Mouse (Mus musculus): ENCODE data around the gene Grn. TPM values are rescaled to one million over a fixed set of nuclear protein-coding genes. Genes with fewer than 3 reads are reported as not detected.
"Not testable (repeated sequence)": the region's sequence is repeated elsewhere in the genome, so short reads cannot be mapped to it uniquely, and the experiment has no call there.

The Grn gene
- polyA plus RNA-seq, 1 experiment from 2014 or later, result 58.8 TPM

DNA sequence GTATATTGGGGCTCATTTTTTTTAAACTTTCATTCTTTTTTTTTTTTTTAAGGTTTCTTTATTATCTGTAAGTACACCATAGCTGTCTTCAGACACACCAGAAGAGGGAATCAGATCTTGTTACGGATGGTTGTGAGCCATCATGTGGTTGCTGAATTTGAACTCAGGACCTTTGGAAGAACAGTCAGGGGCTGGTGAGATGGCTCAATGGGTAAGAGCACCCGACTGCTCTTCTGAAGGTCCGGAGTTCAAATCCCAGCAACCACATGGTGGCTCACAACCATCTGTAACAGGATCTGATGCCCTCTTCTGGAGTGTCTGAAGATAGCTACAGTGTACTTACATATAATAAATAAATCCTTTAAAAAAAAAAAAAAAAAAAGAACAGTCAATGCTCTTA is 19.8 kb upstream of the Grn start:
- not testable (repeated sequence) for H3K9me3 ChIP-seq (ENCODE audit: control insufficient read depth, low read length); H3K9ac ChIP-seq (ENCODE audit: low read length); ATAC-seq (ENCODE audit: insufficient number of reproducible peaks, low FRiP score, low TSS enrichment, low read depth); DNase-seq (ENCODE audit: low spot score); H3K27me3 ChIP-seq (ENCODE audit: control insufficient read depth, insufficient read depth, low read length); H3K4me2 ChIP-seq (ENCODE audit: low read depth, severe bottlenecking); H3K36me3 ChIP-seq (ENCODE audit: control insufficient read depth, insufficient read depth, low read length); H3K27ac ChIP-seq (replicated peaks; ENCODE audit: low read depth, low read length); H3K4me3 ChIP-seq (ENCODE audit: low read depth, low read length)
- peaks cover 14% of the 10 kb centered on the region for H3K4me1 ChIP-seq (ENCODE audit: control insufficient read depth, insufficient read depth, low read length)
- WGBS, result 79% methylated on average over 3 of the region's 3 CpGs

DNA sequence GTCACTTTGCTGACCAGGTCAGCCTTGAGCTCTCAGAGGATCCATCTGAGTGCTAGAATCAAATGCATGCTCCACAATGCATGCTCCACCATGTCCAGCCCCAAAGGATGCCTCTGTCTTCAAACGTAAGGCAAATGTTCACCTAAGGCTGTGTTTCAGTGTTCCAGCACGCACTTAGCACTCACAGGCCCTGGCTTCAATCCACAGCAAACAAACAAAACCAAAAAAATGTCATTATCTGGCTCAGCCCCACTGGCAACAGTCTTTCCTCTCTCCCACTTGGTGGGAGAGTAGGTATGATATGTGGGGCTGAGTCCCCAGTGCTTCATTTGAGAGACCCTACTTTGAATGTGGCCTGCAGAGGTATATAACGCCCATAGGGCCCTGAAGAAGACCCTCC is 19.1 kb upstream of the Grn start:
- Histone ChIP-seq H3K36me3 (ENCODE audit: control insufficient read depth, insufficient read depth, low read length) (no peaks in the 10 kb centered on the region), H3K9me3 (ENCODE audit: control insufficient read depth, low read length) (no peaks in the 10 kb centered on the region), H3K4me1 (ENCODE audit: control insufficient read depth, insufficient read depth, low read length) (peaks cover 11% of the 10 kb centered on the region), H3K27me3 (ENCODE audit: control insufficient read depth, insufficient read depth, low read length) (no peaks in the 10 kb centered on the region), H3K27ac (replicated peaks; ENCODE audit: low read depth, low read length) (no peak overlapping the region), H3K9ac (ENCODE audit: low read length) (no peak overlapping the region), H3K4me3 (ENCODE audit: low read depth, low read length) (no peak overlapping the region), H3K4me2 (ENCODE audit: low read depth, severe bottlenecking) (no peak overlapping the region)
- WGBS, result 85% methylated on average over 3 of the region's 3 CpGs
- ATAC-seq (ENCODE audit: insufficient number of reproducible peaks, low FRiP score, low TSS enrichment, low read depth) (no peak), DNase-seq (ENCODE audit: low spot score) (no peak)

DNA sequence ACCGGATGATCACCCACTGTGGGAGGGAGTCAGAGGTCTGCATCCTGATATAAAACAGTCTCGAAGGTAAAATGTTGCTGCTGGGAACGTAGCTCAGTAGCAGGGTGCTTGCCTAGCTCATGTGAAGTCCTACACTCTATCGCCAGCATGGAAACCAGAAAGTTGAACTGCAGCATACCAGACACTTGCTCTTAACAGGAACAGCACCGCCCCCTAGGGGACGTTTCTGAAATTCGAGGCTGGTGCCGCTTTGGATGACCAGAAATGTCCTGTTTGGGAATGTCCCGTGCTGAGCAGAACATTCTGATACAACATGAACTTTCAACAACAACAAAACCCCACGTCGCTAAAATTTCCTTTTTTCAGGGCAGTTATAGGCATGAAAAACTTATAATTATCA is 18.4 kb upstream of the Grn start:
- H3K4me1 ChIP-seq (ENCODE audit: control insufficient read depth, insufficient read depth, low read length), result peaks cover 7% of the 10 kb centered on the region
- H3K4me2 ChIP-seq (ENCODE audit: low read depth, severe bottlenecking), result no peak overlapping the region
- ATAC-seq (ENCODE audit: insufficient number of reproducible peaks, low FRiP score, low TSS enrichment, low read depth) (no peak), DNase-seq (ENCODE audit: low spot score) (peak; percentile 96)
- H3K9me3 ChIP-seq (ENCODE audit: control insufficient read depth, low read length), result no peaks in the 10 kb centered on the region
- no peaks in the 10 kb centered on the region for H3K27me3 ChIP-seq (ENCODE audit: control insufficient read depth, insufficient read depth, low read length)
- 9% methylated on average over 11 of the region's 11 CpGs for WGBS
- H3K9ac ChIP-seq (ENCODE audit: low read length), result peak overlapping the region; percentile 17; the same call in 1 of the 2 replicates
- H3K4me3 ChIP-seq (ENCODE audit: low read depth, low read length), result no peak overlapping the region
- H3K36me3 ChIP-seq (ENCODE audit: control insufficient read depth, insufficient read depth, low read length), result no peaks in the 10 kb centered on the region
- no peak overlapping the region for H3K27ac ChIP-seq (replicated peaks; ENCODE audit: low read depth, low read length)

GRCm38 (mm10) chr11:102413059-102413458 is 17.1 kb upstream of the Grn start:
- Histone ChIP-seq H3K36me3 (ENCODE audit: control insufficient read depth, insufficient read depth, low read length) (no peaks in the 10 kb centered on the region), H3K27me3 (ENCODE audit: control insufficient read depth, insufficient read depth, low read length) (no peaks in the 10 kb centered on the region), H3K4me3 (ENCODE audit: low read depth, low read length) (no peak overlapping the region), H3K27ac (replicated peaks; ENCODE audit: low read depth, low read length) (no peak overlapping the region), H3K4me1 (ENCODE audit: control insufficient read depth, insufficient read depth, low read length) (peaks cover 7% of the 10 kb centered on the region), H3K9me3 (ENCODE audit: control insufficient read depth, low read length) (no peaks in the 10 kb centered on the region), H3K9ac (ENCODE audit: low read length) (no peak overlapping the region), H3K4me2 (ENCODE audit: low read depth, severe bottlenecking) (no peak overlapping the region)
- ATAC-seq (ENCODE audit: insufficient number of reproducible peaks, low FRiP score, low TSS enrichment, low read depth) (no peak), DNase-seq (ENCODE audit: low spot score) (no peak)
- WGBS, result 80% methylated on average over 8 of the region's 8 CpGs

DNA sequence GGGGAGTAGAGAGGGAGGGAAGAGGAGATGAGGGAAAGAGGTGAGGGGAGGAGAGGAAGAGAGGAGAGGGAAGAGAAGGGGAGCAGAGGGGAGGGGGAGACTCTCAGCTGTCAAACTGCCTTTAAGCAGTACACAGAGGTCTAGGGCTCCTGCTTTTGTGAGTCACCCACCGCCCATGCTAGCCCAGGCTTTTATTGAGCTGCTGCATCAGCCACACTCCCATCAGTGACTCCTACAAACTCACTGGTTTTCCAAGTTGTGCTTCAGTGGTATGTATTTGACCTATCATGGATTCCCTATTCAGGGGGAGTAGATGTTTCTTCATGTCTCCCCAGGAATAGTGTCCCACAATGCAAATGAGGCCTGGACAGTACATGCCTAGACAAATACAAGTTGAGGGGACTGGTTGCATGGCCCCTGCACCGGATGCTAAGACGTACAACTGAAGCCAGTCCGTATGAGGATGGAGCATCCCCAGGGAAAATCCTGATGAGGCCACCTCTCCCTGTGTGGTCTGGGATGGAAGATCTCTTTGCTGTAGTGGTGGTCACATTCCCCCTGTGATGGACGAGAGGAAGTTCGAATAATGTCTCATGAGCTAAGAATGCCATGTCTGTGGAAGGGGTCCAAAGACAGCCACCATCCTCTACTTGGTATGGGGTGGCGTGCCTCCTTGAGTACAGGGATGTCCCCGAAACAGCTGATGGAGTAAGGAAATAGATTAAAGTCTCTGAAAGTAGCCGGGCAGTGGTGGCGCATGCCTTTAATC is 14.9 kb upstream of the Grn start:
- no peak overlapping the region for H3K27ac ChIP-seq (replicated peaks; ENCODE audit: low read depth, low read length)
- 0 out of 2 replicates have a peak, but pooled peaks cover 2% of the 10 kb centered on the region for H3K9me3 ChIP-seq (ENCODE audit: control insufficient read depth, low read length)
- H3K4me2 ChIP-seq (ENCODE audit: low read depth, severe bottlenecking), result no peak overlapping the region
- 76% methylated on average over 10 of the region's 10 CpGs for WGBS
- H3K36me3 ChIP-seq (ENCODE audit: control insufficient read depth, insufficient read depth, low read length), result no peaks in the 10 kb centered on the region
- ATAC-seq (ENCODE audit: insufficient number of reproducible peaks, low FRiP score, low TSS enrichment, low read depth) (no peak), DNase-seq (ENCODE audit: low spot score) (no peak)
- peaks cover 4% of the 10 kb centered on the region for H3K4me1 ChIP-seq (ENCODE audit: control insufficient read depth, insufficient read depth, low read length)
- no peak overlapping the region for H3K9ac ChIP-seq (ENCODE audit: low read length)
- H3K27me3 ChIP-seq (ENCODE audit: control insufficient read depth, insufficient read depth, low read length), result no peaks in the 10 kb centered on the region
- H3K4me3 ChIP-seq (ENCODE audit: low read depth, low read length), result no peak overlapping the region

GRCm38 (mm10) chr11:102417160-102417559 is 13.0 kb upstream of the Grn start:
- Histone ChIP-seq H3K27ac (replicated peaks; ENCODE audit: low read depth, low read length) (no peak overlapping the region), H3K27me3 (ENCODE audit: control insufficient read depth, insufficient read depth, low read length) (no peaks in the 10 kb centered on the region), H3K4me3 (ENCODE audit: low read depth, low read length) (no peak overlapping the region), H3K36me3 (ENCODE audit: control insufficient read depth, insufficient read depth, low read length) (no peaks in the 10 kb centered on the region), H3K9ac (ENCODE audit: low read length) (no peak overlapping the region), H3K4me2 (ENCODE audit: low read depth, severe bottlenecking) (no peak overlapping the region), H3K9me3 (ENCODE audit: control insufficient read depth, low read length) (0 out of 2 replicates have a peak, but pooled peaks cover 2% of the 10 kb centered on the region), H3K4me1 (ENCODE audit: control insufficient read depth, insufficient read depth, low read length) (no peaks in the 10 kb centered on the region)
- 84% methylated on average over 1 of the region's 1 CpGs for WGBS
- ATAC-seq (ENCODE audit: insufficient number of reproducible peaks, low FRiP score, low TSS enrichment, low read depth) (no peak), DNase-seq (ENCODE audit: low spot score) (no peak)

DNA sequence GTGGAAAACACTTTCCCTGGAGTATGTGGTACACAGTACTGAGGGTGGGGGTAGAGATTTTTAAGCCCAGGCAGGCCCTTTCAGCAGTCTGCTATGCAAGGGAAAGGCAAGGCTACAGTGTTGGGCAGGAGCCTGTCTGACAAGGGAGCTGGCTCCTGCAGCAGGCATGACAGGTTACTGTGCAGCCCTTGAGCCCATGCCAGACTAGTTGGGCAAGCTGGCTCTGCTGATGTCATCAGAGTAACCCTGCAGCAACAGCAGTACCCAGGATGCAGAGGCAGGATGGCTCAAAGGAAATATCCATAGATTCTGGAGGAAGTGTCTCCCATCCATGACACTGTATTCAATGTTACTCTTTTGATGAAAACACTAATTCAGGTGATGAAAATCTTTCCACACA is 11.2 kb upstream of the Grn start:
- Histone ChIP-seq H3K27me3 (ENCODE audit: control insufficient read depth, insufficient read depth, low read length) (no peaks in the 10 kb centered on the region), H3K27ac (replicated peaks; ENCODE audit: low read depth, low read length) (no peak overlapping the region), H3K4me2 (ENCODE audit: low read depth, severe bottlenecking) (no peak overlapping the region), H3K9ac (ENCODE audit: low read length) (no peak overlapping the region), H3K4me3 (ENCODE audit: low read depth, low read length) (no peak overlapping the region), H3K4me1 (ENCODE audit: control insufficient read depth, insufficient read depth, low read length) (no peaks in the 10 kb centered on the region), H3K36me3 (ENCODE audit: control insufficient read depth, insufficient read depth, low read length) (no peaks in the 10 kb centered on the region), H3K9me3 (ENCODE audit: control insufficient read depth, low read length) (0 out of 2 replicates have a peak, but pooled peaks cover 2% of the 10 kb centered on the region)
- DNase-seq (ENCODE audit: low spot score) (no peak), ATAC-seq (ENCODE audit: insufficient number of reproducible peaks, low FRiP score, low TSS enrichment, low read depth) (no peak)

- WGBS, result 68% methylated on average over 8 of the region's 8 CpGs
- Histone ChIP-seq H3K4me2 (ENCODE audit: low read depth, severe bottlenecking) (no peak overlapping the region), H3K27ac (replicated peaks; ENCODE audit: low read depth, low read length) (no peak overlapping the region), H3K4me3 (ENCODE audit: low read depth, low read length) (no peak overlapping the region), H3K9ac (ENCODE audit: low read length) (no peak overlapping the region), H3K4me1 (ENCODE audit: control insufficient read depth, insufficient read depth, low read length) (no peaks in the 10 kb centered on the region), H3K9me3 (ENCODE audit: control insufficient read depth, low read length) (0 out of 2 replicates have a peak, but pooled peaks cover 2% of the 10 kb centered on the region), H3K36me3 (ENCODE audit: control insufficient read depth, insufficient read depth, low read length) (no peaks in the 10 kb centered on the region), H3K27me3 (ENCODE audit: control insufficient read depth, insufficient read depth, low read length) (no peaks in the 10 kb centered on the region)
- DNase-seq (ENCODE audit: low spot score) (no peak), ATAC-seq (ENCODE audit: insufficient number of reproducible peaks, low FRiP score, low TSS enrichment, low read depth) (no peak)
These were observed 8.6 kb upstream of the Grn start for GRCm38 (mm10) chr11:102421559-102421958.

- Histone ChIP-seq H3K9me3 (ENCODE audit: control insufficient read depth, low read length) (0 out of 2 replicates have a peak, but pooled peaks cover under 1% of the 10 kb centered on the region), H3K27me3 (ENCODE audit: control insufficient read depth, insufficient read depth, low read length) (no peaks in the 10 kb centered on the region), H3K4me1 (ENCODE audit: control insufficient read depth, insufficient read depth, low read length) (peaks cover under 1% of the 10 kb centered on the region), H3K36me3 (ENCODE audit: control insufficient read depth, insufficient read depth, low read length) (no peaks in the 10 kb centered on the region), H3K9ac (ENCODE audit: low read length) (no peak overlapping the region), H3K4me3 (ENCODE audit: low read depth, low read length) (no peak overlapping the region), H3K4me2 (ENCODE audit: low read depth, severe bottlenecking) (no peak overlapping the region), H3K27ac (replicated peaks; ENCODE audit: low read depth, low read length) (no peak overlapping the region)
- ATAC-seq (ENCODE audit: insufficient number of reproducible peaks, low FRiP score, low TSS enrichment, low read depth) (no peak), DNase-seq (ENCODE audit: low spot score) (no peak)
- 79% methylated on average over 6 of the region's 6 CpGs for WGBS
These were observed 5.4 kb upstream of the Grn start for GRCm38 (mm10) chr11:102424666-102425065.

All from limb, embryonic 11.5 days (tissue).